Comparison of ENCODE assay signal across 19 mouse cellular contexts in genomic region chr1:35774566-35774965, GRCm38 (mm10).
DNase-seq lines count a peak whose midpoint lies in the region; ATAC-seq lines count a peak whose summit lies in the region.
"Had no signal": no experiment of that assay in that cellular context is flagged by ENCODE, and none has a peak within 500 bp of the region (broad histone marks: within the 10 kb centered on the region; RNA-seq: fewer than 3 reads in every experiment).

No protein-coding gene starts in this region.

- no peak overlapping the region for H3K27ac ChIP-seq in midbrain, embryonic 11.5 days (ENCODE audit: low read depth, low read length)
- no peak overlapping the region for H3K27ac ChIP-seq in midbrain, embryonic 14.5 days (replicated peaks; ENCODE audit: low read depth, low read length)

- no peaks in the 10 kb centered on the region for H3K36me3 ChIP-seq in midbrain, embryonic 11.5 days (ENCODE audit: control insufficient read depth, insufficient read depth, low read length)
- H3K36me3 ChIP-seq in midbrain, embryonic 14.5 days (ENCODE audit: control insufficient read depth, insufficient read depth, low read length) = no peaks in the 10 kb centered on the region
- H3K36me3 ChIP-seq: G1E had no signal

- no peak overlapping the region for H3K4me2 ChIP-seq in midbrain, embryonic 11.5 days
- no peak overlapping the region for H3K4me2 ChIP-seq in midbrain, embryonic 14.5 days (ENCODE audit: low read length)

- no peaks in the 10 kb centered on the region for H3K27me3 ChIP-seq in midbrain, embryonic 11.5 days (ENCODE audit: control insufficient read depth, insufficient read depth, low read length)
- no peaks in the 10 kb centered on the region for H3K27me3 ChIP-seq in midbrain, embryonic 14.5 days (ENCODE audit: control insufficient read depth, insufficient read depth, low read length)
- H3K27me3 ChIP-seq: CH12.LX, Patski had no signal

- WGBS in midbrain, embryonic 11.5 days = 88% methylated on average over 2 of the region's 2 CpGs
- WGBS in midbrain, embryonic 14.5 days = 90% methylated on average over 2 of the region's 2 CpGs

- H3K9me3 ChIP-seq in midbrain, embryonic 11.5 days (ENCODE audit: control insufficient read depth, low read length) = no peaks in the 10 kb centered on the region
- no peaks in the 10 kb centered on the region for H3K9me3 ChIP-seq in midbrain, embryonic 14.5 days (ENCODE audit: control insufficient read depth, low read length)
- H3K9me3 ChIP-seq: G1E had no signal

- peak; percentile 52 for DNase-seq in adrenal gland, adult 2 months
- no peak for DNase-seq in adrenal gland, postnatal 4 days (ENCODE audit: low spot score in 2 of 2)
- DNase-seq in midbrain, embryonic 11.5 days (ENCODE audit: low spot score, missing footprints) = peak; percentile 67
- DNase-seq in midbrain, embryonic 14.5 days = no peak
- DNase-seq: adrenal gland, adult 8-10 months; adrenal gland, postnatal 10 days; adrenal gland, postnatal 14 days; adrenal gland, postnatal 25 days; B cell, adult 2 months; cerebellum, adult 11 months; cerebellum, adult 11-12 months; cerebellum, adult 18-20 months; cerebellum, adult 2 months; cerebellum, adult 8-10 months had no signal

- no peak overlapping the region for H3K9ac ChIP-seq in midbrain, embryonic 11.5 days (ENCODE audit: low read length)
- H3K9ac ChIP-seq in midbrain, embryonic 14.5 days (replicated peaks; ENCODE audit: low read length) = no peak overlapping the region

- H3K4me1 ChIP-seq in midbrain, embryonic 11.5 days (ENCODE audit: control insufficient read depth, insufficient read depth, low read length) = no peaks in the 10 kb centered on the region
- H3K4me1 ChIP-seq in midbrain, embryonic 14.5 days (ENCODE audit: control insufficient read depth, insufficient read depth, low read length) = no peaks in the 10 kb centered on the region

- no peak overlapping the region for H3K4me3 ChIP-seq in midbrain, embryonic 11.5 days (ENCODE audit: low read depth, low read length)
- no peak overlapping the region for H3K4me3 ChIP-seq in midbrain, embryonic 14.5 days (replicated peaks; ENCODE audit: low read depth, low read length)

- no peak for ATAC-seq in midbrain, embryonic 11.5 days (ENCODE audit: low FRiP score)
- ATAC-seq in midbrain, embryonic 14.5 days (ENCODE audit: low FRiP score, low TSS enrichment) = no peak
- ATAC-seq: activated CD4-positive, CD25-positive, alpha-beta regulatory T cell, adult 4 months; CD4-positive, CD25-positive, alpha-beta regulatory T cell, adult 4 months; Patski had no signal

Comparison
In these comparisons a context has a peak if more than half of its experiments do, and no peak if none do; other contexts are left out.
1. DNase-seq: peak in adrenal gland, adult 2 months (single experiment) and midbrain, embryonic 11.5 days (single experiment); none in adrenal gland, postnatal 4 days (0 of 2) and midbrain, embryonic 14.5 days (single experiment).